Mouse (Mus musculus) liver (tissue): Measurements from ENCODE around the gene Slc9a3r2.
"Not testable (repeated sequence)": the region's sequence is repeated elsewhere in the genome, so short reads cannot be mapped to it uniquely, and the experiment has no call there.

Experiments
- DNase-seq: peaks from one replicate; pipeline ENCODE4 v3.0.0-alpha.2; 2020; ENCODE audit warnings: mixed read lengths

Gene Slc9a3r2

GRCm38 (mm10) chr17:24650070-24650616 lies at the start of gene Slc9a3r2:
TSS of gene Slc9a3r2 (minus strand) at chr17:24650327.
- peak; percentile 72 for DNase-seq

GRCm38 (mm10) chr17:24699473-24699872 lies 49.3 kb upstream of the Slc9a3r2 start:
- DNase-seq: no peak

GRCm38 (mm10) chr17:24698715-24699114 lies 48.6 kb upstream of the Slc9a3r2 start:
- DNase-seq: no peak

DNA sequence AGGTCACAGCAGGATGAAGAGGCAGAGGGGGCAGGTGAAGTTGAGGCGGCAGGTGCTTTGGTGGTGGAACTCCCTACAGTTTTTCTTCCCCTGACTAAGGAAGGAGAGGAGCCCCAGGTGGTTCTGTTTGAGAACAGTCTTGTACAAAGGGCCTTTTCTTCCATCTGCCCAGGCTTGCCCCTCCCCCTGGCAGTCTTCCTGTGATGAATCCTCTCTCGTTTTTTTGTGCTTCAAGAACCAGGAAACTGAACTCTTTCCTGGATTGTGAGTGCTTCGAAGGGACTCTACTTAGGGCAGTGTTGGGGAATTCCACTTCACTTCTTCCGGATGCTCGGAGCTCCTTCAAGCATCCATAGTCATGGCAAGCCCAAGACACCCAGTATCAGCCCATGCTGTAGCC lies 47.9 kb upstream of the Slc9a3r2 start:
- no peak for DNase-seq

DNA sequence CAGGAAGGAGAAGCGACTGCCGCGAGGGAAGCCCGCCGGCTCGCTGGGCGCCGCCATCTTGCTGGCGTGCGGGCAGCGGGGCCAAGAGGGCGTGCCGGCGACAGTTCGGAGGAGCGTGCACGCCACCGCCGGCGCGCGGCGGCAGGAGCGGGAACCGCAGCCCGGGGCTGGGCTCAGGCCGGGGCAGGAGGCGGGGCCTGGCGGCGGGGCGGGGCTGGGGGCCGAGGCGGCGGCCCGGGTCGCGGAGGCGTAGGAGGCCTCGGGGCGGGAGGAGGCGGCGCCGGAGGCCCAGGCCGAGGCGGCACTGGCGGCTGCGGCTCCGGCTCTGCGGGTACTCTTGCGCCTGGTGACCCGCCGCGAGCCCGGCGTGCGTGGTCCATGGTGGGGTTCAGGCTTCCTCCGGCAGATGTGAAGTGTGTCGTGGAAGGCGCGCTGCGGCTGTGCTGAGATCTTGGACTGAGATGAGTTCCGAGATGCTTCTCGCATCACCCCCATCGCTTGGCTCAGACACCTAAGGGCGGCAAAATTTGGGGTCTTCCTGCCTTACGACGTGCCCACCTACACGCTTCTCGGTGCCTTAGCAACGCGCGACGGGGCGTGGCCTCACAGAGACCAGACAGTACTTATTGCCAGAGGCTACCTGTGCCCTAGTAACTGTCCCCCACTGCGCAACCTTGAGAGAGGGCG lies 46.0 kb upstream of the Slc9a3r2 start, which contains the start of the genes Gfer and Noxo1:
Gene Gfer (minus strand): TSS at position 146 of the 687 bp plus-strand sequence.
Gene Noxo1 (plus strand): TSS at position 224 of the 687 bp plus-strand sequence.
- DNase-seq: peak; percentile 96

GRCm38 (mm10) chr17:24695326-24696010 lies 45.3 kb upstream of the Slc9a3r2 start:
- DNase-seq: no peak

DNA sequence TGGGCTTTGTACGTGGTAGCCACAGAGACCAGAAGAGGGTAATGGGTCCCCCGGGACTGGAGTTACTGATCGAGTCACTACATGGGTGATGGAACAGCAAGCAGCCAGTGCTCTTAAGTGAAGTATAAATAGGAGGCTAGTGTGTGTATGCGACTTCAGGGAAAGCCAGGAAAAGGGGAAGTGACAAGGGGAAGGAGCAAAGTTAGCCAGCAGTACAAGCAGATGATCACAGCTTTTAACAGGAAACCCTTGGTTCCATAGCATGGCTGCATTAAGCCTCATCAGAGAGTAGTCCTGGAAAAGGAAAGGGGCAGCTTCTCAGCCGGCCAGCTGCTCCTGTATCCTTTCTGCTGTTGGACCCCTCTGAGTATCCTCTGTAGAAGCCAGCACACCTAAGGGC lies 42.3 kb upstream of the Slc9a3r2 start:
- no peak for DNase-seq

GRCm38 (mm10) chr17:24689251-24690081 lies 39.3 kb upstream of the Slc9a3r2 start, which contains the start of gene Syngr3:
TSS of gene Syngr3 (minus strand) at chr17:24689955.
- no peak for DNase-seq

- DNase-seq: no peak
These were observed 37.5 kb upstream of the Slc9a3r2 start for GRCm38 (mm10) chr17:24687599-24687998.

GRCm38 (mm10) chr17:24687146-24687595 lies 37.0 kb upstream of the Slc9a3r2 start:
- peak; percentile 80 for DNase-seq

GRCm38 (mm10) chr17:24686514-24686913 lies 36.4 kb upstream of the Slc9a3r2 start:
- DNase-seq: peak; percentile 78

DNA sequence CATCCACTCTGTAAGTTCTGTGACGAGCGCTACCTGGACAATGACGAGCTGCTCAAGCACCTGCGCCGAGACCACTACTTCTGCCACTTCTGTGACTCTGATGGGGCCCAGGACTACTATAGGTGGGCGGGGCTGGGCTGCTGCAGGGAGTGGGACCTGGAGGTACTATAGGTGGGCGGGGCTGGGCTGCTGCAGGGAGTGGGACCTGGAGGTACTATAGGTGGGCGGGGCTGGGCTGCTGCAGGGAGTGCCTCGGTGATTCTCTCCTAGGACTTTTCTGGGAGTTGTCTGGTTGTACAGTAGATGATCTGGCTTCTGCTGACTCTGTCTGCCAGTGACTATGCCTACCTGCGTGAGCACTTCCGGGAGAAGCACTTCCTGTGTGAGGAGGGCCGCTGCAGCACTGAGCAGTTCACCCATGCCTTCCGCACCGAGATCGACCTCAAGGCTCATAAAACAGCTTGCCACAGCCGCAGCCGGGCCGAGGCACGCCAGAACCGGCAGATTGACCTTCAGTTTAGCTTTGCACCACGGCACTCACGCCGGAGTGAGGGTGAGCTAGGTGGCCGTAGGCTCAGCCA lies 27.5 kb upstream of the Slc9a3r2 start:
- no peak for DNase-seq

GRCm38 (mm10) chr17:24676877-24677276 lies 26.8 kb upstream of the Slc9a3r2 start:
- DNase-seq: no peak

DNA sequence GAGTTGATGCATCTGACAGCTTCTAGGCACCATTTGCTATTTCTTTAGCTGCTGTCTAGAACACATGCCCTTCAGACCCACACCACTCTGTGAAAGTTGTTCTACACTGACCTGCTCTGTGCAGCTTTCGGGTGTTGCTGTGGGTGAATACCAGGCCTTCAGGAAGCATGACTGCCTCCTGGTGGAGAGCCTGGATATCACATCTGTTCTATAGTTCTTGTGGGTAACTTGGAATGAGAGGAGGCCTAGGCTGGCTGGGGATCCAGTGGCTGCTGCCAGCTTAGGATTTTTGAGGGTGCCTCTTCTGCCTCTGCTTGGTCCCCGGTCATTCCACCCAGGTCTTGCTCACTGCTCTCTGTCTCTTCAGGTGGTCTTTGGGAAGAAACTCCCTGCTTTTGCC lies 26.1 kb upstream of the Slc9a3r2 start:
- DNase-seq: peak; percentile 71

DNA sequence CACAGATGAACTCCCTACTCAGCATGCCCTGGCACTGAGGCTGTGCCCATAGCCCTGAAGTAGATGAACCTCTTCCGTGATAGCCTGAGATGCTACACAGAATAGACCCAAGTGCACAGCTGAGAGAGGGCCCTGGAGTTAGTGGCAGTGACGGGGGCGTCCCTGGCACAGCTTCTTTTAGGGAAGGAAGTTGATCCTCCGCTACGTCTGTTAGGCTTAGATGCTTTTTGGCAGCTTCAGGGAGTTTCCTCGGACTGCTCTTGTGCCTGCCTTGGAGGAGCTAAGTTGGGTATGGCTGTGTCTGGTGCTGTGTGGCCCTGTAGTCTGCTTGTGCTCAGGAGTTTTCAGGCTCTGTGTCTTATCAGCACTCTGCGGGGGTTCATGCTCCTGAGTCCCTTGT lies 24.1 kb upstream of the Slc9a3r2 start:
- DNase-seq: no peak

- DNase-seq: peak; percentile 66
These were observed 22.0 kb upstream of the Slc9a3r2 start for GRCm38 (mm10) chr17:24672141-24672540.

DNA sequence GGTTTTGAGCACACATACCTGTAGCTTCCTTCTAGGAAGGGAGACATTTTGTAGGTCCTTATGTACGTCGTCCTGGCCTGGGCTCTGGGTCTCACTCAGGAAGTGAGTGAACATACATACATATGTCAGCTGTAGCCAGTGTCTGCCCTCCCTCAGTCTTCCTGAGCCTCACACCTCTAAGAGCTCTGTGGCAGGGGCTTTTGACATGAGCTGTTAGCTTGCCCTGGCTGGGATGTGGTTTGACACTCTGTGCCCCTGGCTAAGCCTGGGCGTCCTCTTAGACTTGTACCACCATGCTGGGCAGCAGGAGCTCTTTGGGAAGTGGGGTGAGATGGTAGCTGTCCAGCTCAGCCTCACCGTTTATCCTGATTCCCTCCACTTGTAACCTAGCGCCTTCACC lies 21.2 kb upstream of the Slc9a3r2 start:
- no peak for DNase-seq

- DNase-seq: no peak
These were observed 20.2 kb upstream of the Slc9a3r2 start for GRCm38 (mm10) chr17:24670246-24670844.

- peak; percentile 95 for DNase-seq
These were observed 19.6 kb upstream of the Slc9a3r2 start, which contains the start of gene Zfp598 for GRCm38 (mm10) chr17:24669545-24670245. TSS of gene Zfp598 (plus strand) at chr17:24669687.

GRCm38 (mm10) chr17:24669214-24669544 lies 19.1 kb upstream of the Slc9a3r2 start:
- DNase-seq: not testable (repeated sequence)

GRCm38 (mm10) chr17:24667416-24667815 lies 17.3 kb upstream of the Slc9a3r2 start:
- peak; percentile 60 for DNase-seq
